Mouse (Mus musculus) hindbrain, embryonic 14.5 days (tissue): ENCODE measurements at regions not wholly inside any gene's neighbourhood (a gene's known extent, or its start where the extent isn't known, plus 50 kb on each side); places are given as distances from the start of the nearest gene placed in this dataset.

Source experiments
- ATAC-seq: fragments of 200-750 bp; cut with Nextera tagmentation; 2 replicates; pipeline ENCODE4 v1.8.0; 2017; ENCODE audit warnings: moderate number of reproducible peaks, mild to moderate bottlenecking, moderate TSS enrichment, moderate library complexity; ENCODE audit not compliant: low FRiP score
- DNase-seq: peaks from one replicate; pipeline ENCODE4 v3.0.0-alpha.2; 2015; ENCODE audit warnings: low spot score
- H3K27ac ChIP-seq: fragments of 300-500 bp; sonication (generic); 2 replicates; pipeline ENCODE4 v1.5.1; 2014; ENCODE audit warnings: mild to moderate bottlenecking, moderate library complexity
- H3K27me3 ChIP-seq: fragments of 300-500 bp; sonication (generic); 2 replicates; pipeline ENCODE4 v1.6.1; 2014; ENCODE audit warnings: mild to moderate bottlenecking, low read length, mixed read lengths; ENCODE audit not compliant: control insufficient read depth, insufficient read depth
- H3K36me3 ChIP-seq: fragments of 300-500 bp; sonication (generic); replicated peaks from 2 replicates; pipeline ENCODE4 v1.6.1; 2014; ENCODE audit not compliant: control insufficient read depth, insufficient read depth
- H3K4me1 ChIP-seq: fragments of 300-500 bp; sonication (generic); replicated peaks from 2 replicates; pipeline ENCODE4 v1.6.1; 2014; ENCODE audit warnings: antibody characterized with exemption, low read length, mixed read lengths; ENCODE audit not compliant: control insufficient read depth, insufficient read depth
- H3K4me2 ChIP-seq: fragments of 300-500 bp; sonication (generic); replicated peaks from 2 replicates; pipeline ENCODE4 v1.6.1; 2014; ENCODE audit warnings: mild to moderate bottlenecking, moderate library complexity
- H3K4me3 ChIP-seq: fragments of 300-500 bp; sonication (generic); replicated peaks from 2 replicates; pipeline ENCODE4 v1.5.1; 2014; ENCODE audit warnings: mild to moderate bottlenecking, low read length
- H3K9ac ChIP-seq: fragments of 300-500 bp; sonication (generic); 2 replicates; pipeline ENCODE4 v1.6.1; 2014
- H3K9me3 ChIP-seq: fragments of 300-500 bp; sonication (generic); 2 replicates; pipeline ENCODE4 v1.6.1; 2016; ENCODE audit warnings: low read length; ENCODE audit not compliant: control insufficient read depth
- WGBS: fragments of 180-500 bp; shearing (Covaris S2); extraction: QIAGEN DNeasy Blood & Tissue Kit; methylation state at CpG from one replicate; pipeline ENCODE4 v1.1.7; 2014; 5-methylcytosine and 5-hydroxymethylcytosine counted together

- WGBS, result 31% methylated on average over 6 of the region's 6 CpGs
- H3K9ac ChIP-seq, result no peak overlapping the region
- H3K36me3 ChIP-seq, result no peaks in the 10 kb centered on the region
- ATAC-seq (no peak), DNase-seq (no peak)
- no peaks in the 10 kb centered on the region for H3K9me3 ChIP-seq
- no peak overlapping the region for H3K4me2 ChIP-seq
- no peaks in the 10 kb centered on the region for H3K4me1 ChIP-seq
- H3K27me3 ChIP-seq, result no peaks in the 10 kb centered on the region
- no peak overlapping the region for H3K4me3 ChIP-seq
- no peak overlapping the region for H3K27ac ChIP-seq
Measured at GRCm38 (mm10) chr9:91545402-91545801, 179.8 kb upstream of the Zic1 start.

- no peak for DNase-seq
- no peaks in the 10 kb centered on the region for H3K36me3 ChIP-seq
- no peak overlapping the region for H3K4me2 ChIP-seq
- WGBS, result 75% methylated on average over 3 of the region's 3 CpGs
- no peak overlapping the region for H3K27ac ChIP-seq
- H3K4me1 ChIP-seq, result no peaks in the 10 kb centered on the region
- no peak for ATAC-seq
- H3K9ac ChIP-seq, result no peak overlapping the region
- H3K27me3 ChIP-seq, result no peaks in the 10 kb centered on the region
- H3K4me3 ChIP-seq, result no peak overlapping the region
- no peaks in the 10 kb centered on the region for H3K9me3 ChIP-seq
Measured at GRCm38 (mm10) chr9:91528838-91529475, 163.3 kb upstream of the Zic1 start.

DNA sequence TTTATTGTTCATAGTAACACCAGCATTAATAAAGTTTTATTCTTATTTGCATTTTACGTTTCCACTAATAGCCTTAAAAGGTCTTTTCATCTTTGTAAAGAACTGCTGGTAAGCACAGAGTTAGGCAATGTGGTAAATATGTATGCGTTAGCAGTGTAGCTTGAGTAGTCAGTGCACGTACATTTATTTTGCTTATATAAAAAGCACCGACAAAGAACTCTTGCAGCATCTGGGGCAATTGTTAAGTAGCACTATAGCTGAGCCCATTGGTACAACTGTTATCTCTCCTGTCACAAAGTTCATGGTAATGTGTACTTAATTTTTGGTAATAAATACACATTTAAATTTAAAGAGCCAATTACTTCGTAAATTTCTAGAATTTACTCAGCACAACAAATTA lies 162.8 kb upstream of the Zic1 start:
- H3K4me1 ChIP-seq, result no peaks in the 10 kb centered on the region
- no peaks in the 10 kb centered on the region for H3K9me3 ChIP-seq
- H3K9ac ChIP-seq, result no peak overlapping the region
- WGBS, result 65% methylated on average over 5 of the region's 5 CpGs
- no peaks in the 10 kb centered on the region for H3K27me3 ChIP-seq
- H3K27ac ChIP-seq, result no peak overlapping the region
- DNase-seq (no peak), ATAC-seq (no peak)
- H3K4me3 ChIP-seq, result no peak overlapping the region
- no peaks in the 10 kb centered on the region for H3K36me3 ChIP-seq
- no peak overlapping the region for H3K4me2 ChIP-seq

DNA sequence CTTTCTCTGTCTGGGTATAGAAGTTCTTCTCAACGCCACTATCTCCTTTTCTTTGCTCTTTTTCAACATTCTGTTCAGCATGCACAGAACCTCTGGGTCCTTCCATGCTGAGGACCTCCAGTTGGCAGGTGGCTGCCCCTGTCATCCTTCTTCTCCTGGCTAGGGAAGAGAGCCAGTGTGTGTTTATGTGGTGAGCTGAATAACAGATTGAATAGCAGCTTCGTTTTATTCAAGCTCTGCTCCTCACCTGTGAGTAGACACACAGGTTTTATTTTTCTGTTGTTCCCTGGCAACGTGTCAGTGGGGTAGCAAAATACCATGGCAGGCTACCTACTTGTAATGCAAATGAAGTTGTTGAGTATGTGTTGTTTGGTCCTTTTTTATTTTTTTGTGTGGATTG lies 154.9 kb upstream of the Zic1 start:
- H3K9ac ChIP-seq, result no peak overlapping the region
- H3K4me1 ChIP-seq, result no peaks in the 10 kb centered on the region
- DNase-seq (no peak), ATAC-seq (no peak)
- H3K4me3 ChIP-seq, result no peak overlapping the region
- H3K36me3 ChIP-seq, result no peaks in the 10 kb centered on the region
- H3K9me3 ChIP-seq, result no peaks in the 10 kb centered on the region
- H3K4me2 ChIP-seq, result no peak overlapping the region
- 32% methylated on average over 3 of the region's 3 CpGs for WGBS
- H3K27me3 ChIP-seq, result no peaks in the 10 kb centered on the region
- H3K27ac ChIP-seq, result peak overlapping the region; percentile 32; the same call in 1 of the 2 replicates

DNA sequence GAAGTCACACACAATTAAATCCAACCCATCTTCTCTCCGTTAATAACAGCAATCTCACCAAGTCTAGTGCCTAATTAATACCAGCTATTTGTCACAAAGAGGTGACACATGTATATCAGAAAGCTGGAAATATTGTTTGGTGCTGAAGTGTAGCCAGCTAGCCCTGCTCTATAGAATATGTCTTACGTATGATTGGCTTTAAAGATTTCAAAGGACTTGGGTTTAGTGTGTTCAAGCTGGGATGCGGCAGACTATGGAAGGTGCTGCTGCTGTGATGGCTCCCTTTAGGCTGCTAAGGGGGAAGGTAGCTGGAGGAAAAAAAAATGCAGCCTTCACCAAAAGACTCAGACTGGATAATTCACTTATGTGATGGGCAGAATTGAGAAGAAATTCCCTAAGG lies 144.1 kb upstream of the Zic1 start:
- peaks cover 6% of the 10 kb centered on the region for H3K4me1 ChIP-seq
- H3K9me3 ChIP-seq, result no peaks in the 10 kb centered on the region
- no peak overlapping the region for H3K4me3 ChIP-seq
- WGBS, result 56% methylated on average over 3 of the region's 3 CpGs
- DNase-seq, result no peak
- H3K4me2 ChIP-seq, result peak overlapping the region; percentile 10; the same call in 1 of the 2 replicates
- H3K27me3 ChIP-seq, result no peaks in the 10 kb centered on the region
- H3K27ac ChIP-seq, result no peak overlapping the region
- H3K9ac ChIP-seq, result no peak overlapping the region
- ATAC-seq, result no peak
- no peaks in the 10 kb centered on the region for H3K36me3 ChIP-seq

DNA sequence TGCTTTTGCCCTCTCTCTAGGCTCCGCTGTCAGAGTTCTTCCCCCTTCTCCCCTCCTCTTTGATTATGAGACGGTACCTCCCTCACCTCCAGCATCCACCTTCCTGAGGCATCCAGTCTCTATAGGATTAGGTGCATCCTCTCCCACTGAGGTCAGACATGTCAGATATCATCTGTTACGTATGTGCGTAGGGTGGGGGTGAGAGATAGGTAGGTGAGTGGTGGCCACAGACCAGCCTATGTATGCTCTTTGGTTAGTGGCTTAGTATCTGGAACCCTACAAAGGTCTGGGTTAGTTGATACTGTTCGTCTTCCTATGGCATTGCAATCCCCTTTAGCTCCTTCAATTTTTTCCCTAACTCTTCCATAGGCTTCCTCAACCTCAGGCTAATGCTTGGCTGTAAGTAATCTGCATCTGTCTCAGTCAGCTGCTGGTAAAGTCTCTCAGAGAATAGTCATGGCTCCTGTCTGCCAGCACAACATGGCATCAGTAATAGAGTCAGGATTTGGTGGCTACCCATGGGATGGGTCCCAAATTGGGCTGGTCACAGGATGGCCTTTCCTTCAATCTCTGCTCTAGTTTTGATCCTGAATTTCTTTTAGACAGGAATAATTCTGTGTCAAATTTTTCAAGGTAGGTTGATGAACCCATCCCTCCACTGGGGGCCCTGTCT lies 138.2 kb upstream of the Zic1 start:
- 73% methylated on average over 5 of the region's 5 CpGs for WGBS
- DNase-seq (no peak), ATAC-seq (peak; percentile 55; the same call in 1 of the 2 replicates)
- no peaks in the 10 kb centered on the region for H3K27me3 ChIP-seq
- H3K27ac ChIP-seq, result no peak overlapping the region
- no peak overlapping the region for H3K4me3 ChIP-seq
- no peak overlapping the region for H3K4me2 ChIP-seq
- H3K9me3 ChIP-seq, result no peaks in the 10 kb centered on the region
- H3K9ac ChIP-seq, result no peak overlapping the region
- no peaks in the 10 kb centered on the region for H3K4me1 ChIP-seq
- H3K36me3 ChIP-seq, result no peaks in the 10 kb centered on the region

- WGBS, result 11% methylated on average over 3 of the region's 3 CpGs
- no peak overlapping the region; the same call in 1 of the 2 replicates for H3K4me2 ChIP-seq
- DNase-seq (no peak), ATAC-seq (no peak; the same call in 1 of the 2 replicates)
- 0 out of 2 replicates have a peak overlapping the region, but pooled peaks have one; percentile 16 for H3K9ac ChIP-seq
- no peaks in the 10 kb centered on the region for H3K27me3 ChIP-seq
- H3K27ac ChIP-seq, result 0 out of 2 replicates have a peak overlapping the region, but pooled peaks have one; percentile 26
- no peak overlapping the region for H3K4me3 ChIP-seq
- peaks cover 6% of the 10 kb centered on the region; the same call in 1 of the 2 replicates for H3K4me1 ChIP-seq
- H3K9me3 ChIP-seq, result no peaks in the 10 kb centered on the region
- no peaks in the 10 kb centered on the region for H3K36me3 ChIP-seq
Measured at GRCm38 (mm10) chr9:91476596-91476995, 111.0 kb upstream of the Zic1 start.

- DNase-seq (no peak), ATAC-seq (peak; percentile 88)
- no peak overlapping the region for H3K27ac ChIP-seq
- H3K27me3 ChIP-seq, result no peaks in the 10 kb centered on the region
- WGBS, result 70% methylated on average over 5 of the region's 5 CpGs
- no peaks in the 10 kb centered on the region for H3K9me3 ChIP-seq
- H3K36me3 ChIP-seq, result no peaks in the 10 kb centered on the region
- no peak overlapping the region for H3K4me3 ChIP-seq
- no peak overlapping the region for H3K4me2 ChIP-seq
- H3K9ac ChIP-seq, result no peak overlapping the region
- H3K4me1 ChIP-seq, result no peaks in the 10 kb centered on the region
Measured at GRCm38 (mm10) chr9:91462713-91463425, 97.3 kb upstream of the Zic1 start.

- DNase-seq (no peak), ATAC-seq (no peak)
- Histone ChIP-seq H3K9me3 (no peaks in the 10 kb centered on the region), H3K4me3 (no peak overlapping the region), H3K27me3 (no peaks in the 10 kb centered on the region), H3K4me2 (no peak overlapping the region), H3K9ac (no peak overlapping the region), H3K27ac (no peak overlapping the region), H3K36me3 (no peaks in the 10 kb centered on the region), H3K4me1 (no peaks in the 10 kb centered on the region)
- 35% methylated on average over 2 of the region's 2 CpGs for WGBS
Measured at GRCm38 (mm10) chr9:91459921-91460320, 94.3 kb upstream of the Zic1 start.
